Mouse (Mus musculus) MEL (cell line): ENCODE measurements around the gene Afg3l1. TPM values are rescaled to one million over a fixed set of nuclear protein-coding genes. Genes with fewer than 3 reads are reported as not detected.
A peak's percentile ranks its signal among the peaks of the same experiment; 100 is the strongest.

ENCODE experiments used
- DNase-seq: peaks from one replicate; pipeline ENCODE4 v3.0.0; 2011; ENCODE audit warnings: low read depth, low spot score
- H3K27ac ChIP-seq: 2 replicates; pipeline ENCODE4 v1.5.1; 2012; ENCODE audit warnings: low read depth, mild to moderate bottlenecking, control low read depth, low read length, moderate library complexity; ENCODE audit not compliant: control insufficient read depth
- H3K27me3 ChIP-seq, 2 experiments: fragments of 150-350 bp in 1 of 2; sonication (generic) in 1 of 2; 2 replicates each; pipeline ENCODE4 v1.6.1; 2012; ENCODE audit warnings: low read length in 2 of 2, mild to moderate bottlenecking in 2 of 2, improper control_type of control experiment in 1 of 2, moderate library complexity in 1 of 2; ENCODE audit not compliant: insufficient read depth in 2 of 2, control insufficient read depth in 1 of 2
- H3K36me3 ChIP-seq, 2 experiments: 2 replicates each; pipeline ENCODE4 v1.6.1; 2012 to 2014; ENCODE audit warnings: low read length in 2 of 2, improper control_type of control experiment in 1 of 2, inconsistent platforms in 1 of 2, mild to moderate bottlenecking in 1 of 2; ENCODE audit not compliant: insufficient read depth in 2 of 2, control insufficient read depth in 1 of 2
- H3K4me1 ChIP-seq, 2 experiments: fragments of 150-350 bp in 1 of 2; sonication (generic) in 1 of 2; 2 replicates each; pipeline ENCODE4 v1.6.1; 2012; ENCODE audit warnings: low read length in 2 of 2, improper control_type of control experiment in 1 of 2, mild to moderate bottlenecking in 1 of 2; ENCODE audit not compliant: insufficient read depth in 2 of 2, control insufficient read depth in 1 of 2
- H3K4me3 ChIP-seq, 2 experiments: fragments of 150-350 bp in 1 of 2; sonication (generic) in 1 of 2; 2 replicates each; pipeline ENCODE4 v1.5.1; 2012; ENCODE audit warnings: low read depth in 2 of 2, low read length in 2 of 2, mild to moderate bottlenecking in 2 of 2, moderate library complexity in 2 of 2, control low read depth in 1 of 2, improper control_type of control experiment in 1 of 2; ENCODE audit not compliant: control insufficient read depth in 1 of 2, insufficient read depth in 1 of 2
- H3K79me2 ChIP-seq: 2 replicates; pipeline ENCODE4 v1.6.1; 2012; ENCODE audit warnings: mild to moderate bottlenecking, low read length, moderate library complexity; ENCODE audit not compliant: control insufficient read depth, poor library complexity, insufficient read depth
- H3K9ac ChIP-seq: 2 replicates; pipeline ENCODE4 v1.6.1; 2012; ENCODE audit warnings: low read depth, mild to moderate bottlenecking, control low read depth, low read length, moderate library complexity; ENCODE audit not compliant: control insufficient read depth, poor library complexity, severe bottlenecking
- H3K9me3 ChIP-seq: fragments of 150-350 bp; sonication (generic); replicated peaks from 2 replicates; pipeline ENCODE4 v1.6.1; 2012; ENCODE audit warnings: mild to moderate bottlenecking, low read length, improper control_type of control experiment, moderate library complexity; ENCODE audit not compliant: insufficient read depth
- BHLHE40 ChIP-seq: IDR thresholded peaks from 2 replicates; pipeline ENCODE4 v1.6.1; 2012; ENCODE audit warnings: low read depth, mild to moderate bottlenecking, inconsistent platforms, low read length, improper control_type of control experiment, borderline replicate concordance
- CHD1 ChIP-seq: IDR thresholded peaks from 2 replicates; pipeline ENCODE4 v1.6.1; 2012; ENCODE audit warnings: low read depth, mild to moderate bottlenecking, inconsistent platforms, low read length, improper control_type of control experiment
- CHD2 ChIP-seq: IDR thresholded peaks from 2 replicates; pipeline ENCODE4 v1.6.1; 2011; ENCODE audit warnings: low read length, improper control_type of control experiment
- CTCF ChIP-seq, 3 experiments: IDR thresholded peaks in 2 of 3; conservative IDR thresholded peaks in 1 of 3; 2 replicates each; pipeline ENCODE4 v1.5.1; 2011 to 2012; ENCODE audit warnings: low read length in 3 of 3, low read depth in 2 of 3, mild to moderate bottlenecking in 2 of 3, improper control_type of control experiment in 1 of 3, inconsistent platforms in 1 of 3, mixed read lengths in 1 of 3, moderate library complexity in 1 of 3; ENCODE audit not compliant: control insufficient read depth in 1 of 3, insufficient read depth in 1 of 3, poor library complexity in 1 of 3, severe bottlenecking in 1 of 3
- E2F4 ChIP-seq: IDR thresholded peaks from 2 replicates; pipeline ENCODE4 v1.6.1; 2011; ENCODE audit warnings: low read depth, low read length, improper control_type of control experiment, borderline replicate concordance
- ELF1 ChIP-seq: IDR thresholded peaks from 2 replicates; pipeline ENCODE4 v1.6.1; 2014; ENCODE audit warnings: low read depth, mild to moderate bottlenecking, inconsistent platforms, low read length, improper control_type of control experiment, moderate library complexity
- EP300 ChIP-seq, 2 experiments: IDR thresholded peaks; 2 replicates each; pipeline ENCODE4 v1.6.1; 2011; ENCODE audit warnings: improper control_type of control experiment in 2 of 2, low read length in 2 of 2, low read depth in 1 of 2, mild to moderate bottlenecking in 1 of 2
- ETS1 ChIP-seq: IDR thresholded peaks from 2 replicates; pipeline ENCODE4 v1.6.1; 2012; ENCODE audit warnings: low read depth, mild to moderate bottlenecking, inconsistent platforms, low read length, improper control_type of control experiment, moderate library complexity
- GABPA ChIP-seq: IDR thresholded peaks from 2 replicates; pipeline ENCODE4 v1.6.1; 2012; ENCODE audit warnings: low read depth, mild to moderate bottlenecking, inconsistent platforms, low read length, improper control_type of control experiment, moderate library complexity
- GATA1 ChIP-seq: IDR thresholded peaks from 2 replicates; pipeline ENCODE4 v1.6.1; 2011; ENCODE audit warnings: low read depth, low read length, improper control_type of control experiment
- HCFC1 ChIP-seq: IDR thresholded peaks from 2 replicates; pipeline ENCODE4 v1.6.1; 2012; ENCODE audit warnings: low read depth, mild to moderate bottlenecking, inconsistent platforms, low read length, improper control_type of control experiment, moderate library complexity
- JUND ChIP-seq: IDR thresholded peaks from 2 replicates; pipeline ENCODE4 v1.6.1; 2011; ENCODE audit warnings: low read depth, mild to moderate bottlenecking, improper control_type of control experiment, low read length
- KAT2A ChIP-seq: conservative IDR thresholded peaks from 2 replicates; pipeline ENCODE4 v1.6.1; 2012; ENCODE audit warnings: low read depth, low read length, improper control_type of control experiment, inconsistent platforms
- MAFK ChIP-seq: IDR thresholded peaks from 2 replicates; pipeline ENCODE4 v1.6.1; 2011; ENCODE audit warnings: low read depth, mild to moderate bottlenecking, low read length, improper control_type of control experiment, borderline replicate concordance
- MAX ChIP-seq: IDR thresholded peaks from 2 replicates; pipeline ENCODE4 v1.6.1; 2011; ENCODE audit warnings: low read length, improper control_type of control experiment
- MAZ ChIP-seq: IDR thresholded peaks from 2 replicates; pipeline ENCODE4 v1.6.1; 2012; ENCODE audit warnings: low read depth, mild to moderate bottlenecking, inconsistent platforms, low read length, improper control_type of control experiment
- MEF2A ChIP-seq: IDR thresholded peaks from 2 replicates; pipeline ENCODE4 v1.6.1; 2014; ENCODE audit warnings: low read depth, mild to moderate bottlenecking, inconsistent platforms, low read length, improper control_type of control experiment; ENCODE audit not compliant: poor library complexity, insufficient replicate concordance, severe bottlenecking; ENCODE audit errors: extremely low read depth
- MXI1 ChIP-seq: IDR thresholded peaks from 2 replicates; pipeline ENCODE4 v1.6.1; 2011; ENCODE audit warnings: mild to moderate bottlenecking, low read depth, low read length, improper control_type of control experiment
- MYB ChIP-seq: IDR thresholded peaks from 2 replicates; pipeline ENCODE4 v1.6.1; 2011; ENCODE audit warnings: mild to moderate bottlenecking, low read depth, low read length, improper control_type of control experiment
- MYC ChIP-seq: IDR thresholded peaks from 2 replicates; pipeline ENCODE4 v1.6.1; 2011; ENCODE audit warnings: low read depth, mild to moderate bottlenecking, low read length, improper control_type of control experiment, moderate library complexity
- NELFE ChIP-seq: IDR thresholded peaks from 2 replicates; pipeline ENCODE4 v1.6.1; 2011; ENCODE audit warnings: low read depth, low read length, improper control_type of control experiment
- NRF1 ChIP-seq: IDR thresholded peaks from 2 replicates; pipeline ENCODE4 v1.6.1; 2014; ENCODE audit warnings: low read depth, mild to moderate bottlenecking, inconsistent platforms, low read length, improper control_type of control experiment, moderate library complexity; ENCODE audit not compliant: poor library complexity, insufficient read depth, severe bottlenecking
- POLR2A ChIP-seq, 2 experiments: IDR thresholded peaks; 2 replicates each; pipeline ENCODE4 v1.6.1; 2011 to 2012; ENCODE audit warnings: low read length in 2 of 2, mild to moderate bottlenecking in 2 of 2, control low read depth in 1 of 2, improper control_type of control experiment in 1 of 2, low read depth in 1 of 2, moderate library complexity in 1 of 2; ENCODE audit not compliant: control insufficient read depth in 1 of 2, insufficient read depth in 1 of 2, poor library complexity in 1 of 2
- POLR2AphosphoS2 ChIP-seq: IDR thresholded peaks from 2 replicates; pipeline ENCODE4 v1.6.1; 2011; ENCODE audit warnings: low read length, improper control_type of control experiment
- POLR2AphosphoS5 ChIP-seq: IDR thresholded peaks from 2 replicates; pipeline ENCODE4 v1.6.1; 2012; ENCODE audit warnings: low read depth, borderline replicate concordance, mild to moderate bottlenecking, inconsistent platforms, low read length, moderate library complexity, mixed read lengths
- RAD21 ChIP-seq: IDR thresholded peaks from 2 replicates; pipeline ENCODE4 v1.6.1; 2011; ENCODE audit warnings: mild to moderate bottlenecking, low read depth, low read length, improper control_type of control experiment
- RCOR1 ChIP-seq: IDR thresholded peaks from 2 replicates; pipeline ENCODE4 v1.6.1; 2012; ENCODE audit warnings: low read depth, mild to moderate bottlenecking, inconsistent platforms, low read length, improper control_type of control experiment
- SIN3A ChIP-seq: IDR thresholded peaks from 2 replicates; pipeline ENCODE4 v1.6.1; 2012; ENCODE audit warnings: low read length, improper control_type of control experiment, inconsistent platforms
- SMC3 ChIP-seq: IDR thresholded peaks from 2 replicates; pipeline ENCODE4 v1.6.1; 2011; ENCODE audit warnings: low read depth, low read length, improper control_type of control experiment
- TAL1 ChIP-seq: IDR thresholded peaks from 2 replicates; pipeline ENCODE4 v1.6.1; 2012; ENCODE audit warnings: mild to moderate bottlenecking, inconsistent platforms, low read length, moderate library complexity, mixed read lengths
- TBP ChIP-seq: IDR thresholded peaks from 2 replicates; pipeline ENCODE4 v1.8.0; 2011; ENCODE audit warnings: low read depth, low read length, improper control_type of control experiment
- TCF12 ChIP-seq: IDR thresholded peaks from 2 replicates; pipeline ENCODE4 v1.6.1; 2014; ENCODE audit warnings: low read depth, mild to moderate bottlenecking, inconsistent platforms, low read length, improper control_type of control experiment, moderate library complexity
- UBTF ChIP-seq: IDR thresholded peaks from 2 replicates; pipeline ENCODE4 v1.6.1; 2012; ENCODE audit warnings: low read depth, mild to moderate bottlenecking, inconsistent platforms, low read length, improper control_type of control experiment, moderate library complexity, borderline replicate concordance; ENCODE audit not compliant: insufficient read depth
- USF2 ChIP-seq, 2 experiments: IDR thresholded peaks; 2 replicates each; pipeline ENCODE4 v1.6.1; 2011 to 2012; ENCODE audit warnings: improper control_type of control experiment in 2 of 2, low read length in 2 of 2, borderline replicate concordance in 1 of 2, inconsistent platforms in 1 of 2, low read depth in 1 of 2, mild to moderate bottlenecking in 1 of 2; ENCODE audit not compliant: insufficient read depth in 1 of 2
- ZC3H11A ChIP-seq: IDR thresholded peaks from 2 replicates; pipeline ENCODE4 v1.6.1; 2012; ENCODE audit warnings: low read depth, mild to moderate bottlenecking, inconsistent platforms, low read length, improper control_type of control experiment
- ZKSCAN1 ChIP-seq: IDR thresholded peaks from 2 replicates; pipeline ENCODE4 v1.6.1; 2012; ENCODE audit warnings: low read depth, mild to moderate bottlenecking, inconsistent platforms, low read length, improper control_type of control experiment, moderate library complexity
- ZMIZ1 ChIP-seq: IDR thresholded peaks from 2 replicates; pipeline ENCODE4 v1.6.1; 2012; ENCODE audit warnings: low read depth, mild to moderate bottlenecking, inconsistent platforms, low read length, improper control_type of control experiment, moderate library complexity
- ZNF384 ChIP-seq: IDR thresholded peaks from 2 replicates; pipeline ENCODE4 v1.6.1; 2012; ENCODE audit warnings: low read depth, mild to moderate bottlenecking, inconsistent platforms, low read length, improper control_type of control experiment
- polyA plus RNA-seq, 2 experiments: library from polyadenylated mRNA; stranded (reverse) in 1 of 2; unstranded in 1 of 2; fragments of >175 nt in 1 of 2; fragments of >200 nt in 1 of 2; gene quantifications; 2 replicates each; pipeline versions ENCODE4 v1.2.1 to v1.2.4; 2012; ENCODE audit warnings: low replicate concordance in 2 of 2, low read depth in 1 of 2; ENCODE audit not compliant: insufficient read length in 2 of 2, insufficient read depth in 1 of 2, missing spikeins in 1 of 2
- total RNA-seq: library from RNA; depleted of rRNA; stranded (reverse); fragments of 300-350 nt; gene quantifications from 2 replicates; pipeline ENCODE4 v1.2.3, GENCODE M21; 2012

Gene Afg3l1
- total and polyA plus RNA-seq, 3 experiments: 27.5 to 68.4 TPM; not detected in 1

GRCm38 (mm10) chr8:123518667-123519066, 41.0 kb downstream of the Afg3l1 start, which contains the start of gene Gas8:
Gene Gas8 (plus strand): TSS chr8:123518834.
- H3K79me2 ChIP-seq: peaks cover 3% of the 10 kb centered on the region; the same call in 1 of the 2 replicates
- peak; percentile 94 for DNase-seq
- peak within 1 kb of the TSS; percentile 77 for H3K9ac ChIP-seq
- no peaks in the 10 kb centered on the region for H3K27me3 ChIP-seq
- H3K9me3 ChIP-seq: no peaks in the 10 kb centered on the region
- H3K4me1 ChIP-seq: peaks cover 0 to 5% of the 10 kb centered on the region in 2 experiments; a peak in 1 of 4 replicates
- H3K36me3 ChIP-seq: no peaks in the 10 kb centered on the region
- H3K4me3 ChIP-seq: peak within 1 kb of the TSS; percentile 69 to 93
- no peak within 1 kb of the TSS for H3K27ac ChIP-seq
- no peak for TF ChIP-seq ZMIZ1
- no peak for TF ChIP-seq ZC3H11A
- TF ChIP-seq CHD1: no peak
- no peak for TF ChIP-seq E2F4
- TF ChIP-seq POLR2AphosphoS2: no peak
- no peak for TF ChIP-seq POLR2AphosphoS5
- no peak for TF ChIP-seq MYC
- TF ChIP-seq NELFE: 0 out of 2 replicates have a peak, but pooled peaks have one; percentile 37
- TF ChIP-seq CTCF (IDR thresholded peaks at IDR 0.05 in 2 of 3, conservative IDR thresholded peaks at IDR 0.05 in 1 of 3; ENCODE audit: control insufficient read depth in 1 of 3, insufficient read depth in 1 of 3, low read depth in 2 of 3, low read length in 3 of 3, poor library complexity in 1 of 3, severe bottlenecking in 1 of 3): no peak
- no peak for TF ChIP-seq MAZ
- TF ChIP-seq RCOR1: no peak
- no peak for TF ChIP-seq GABPA
- TF ChIP-seq ZNF384: no peak
- peak; percentile 57 for TF ChIP-seq HCFC1
- peak; percentile 56 for TF ChIP-seq MXI1
- TF ChIP-seq GATA1: no peak
- TF ChIP-seq MEF2A: no peak
- TF ChIP-seq KAT2A: no peak
- 0 out of 2 replicates have a peak, but pooled peaks have one; percentile 23 for TF ChIP-seq NRF1
- no peak for TF ChIP-seq CHD2
- TF ChIP-seq ETS1: no peak
- TF ChIP-seq MYB: no peak
- peak in 1 of 2 experiments; percentile 69; a peak in 2 of 4 replicates for TF ChIP-seq POLR2A (IDR thresholded peaks at IDR 0.05; ENCODE audit: control insufficient read depth in 1 of 2, insufficient read depth in 1 of 2, low read depth in 1 of 2, low read length in 2 of 2, poor library complexity in 1 of 2)
- no peak for TF ChIP-seq ZKSCAN1
- no peak for TF ChIP-seq EP300 (IDR thresholded peaks at IDR 0.05; ENCODE audit: low read depth in 1 of 2, low read length in 2 of 2)
- TF ChIP-seq TAL1: no peak
- TF ChIP-seq RAD21: no peak
- TF ChIP-seq USF2 (IDR thresholded peaks at IDR 0.05; ENCODE audit: borderline replicate concordance in 1 of 2, insufficient read depth in 1 of 2, low read depth in 1 of 2, low read length in 2 of 2): no peak
- no peak for TF ChIP-seq SMC3
- TF ChIP-seq SIN3A: peak; percentile 83
- 0 out of 2 replicates have a peak, but pooled peaks have one; percentile 11 for TF ChIP-seq ELF1
- TF ChIP-seq BHLHE40: no peak
- TF ChIP-seq JUND: no peak
- no peak for TF ChIP-seq TBP
- no peak for TF ChIP-seq UBTF
- TF ChIP-seq MAFK: no peak
- TF ChIP-seq TCF12: no peak
- no peak for TF ChIP-seq MAX
